Mouse (Mus musculus) thymus, adult 2 months (tissue): ENCODE data around the gene Tex9.

ENCODE experiments used
- CTCF ChIP-seq: fragments of 200-500 bp; IDR thresholded peaks from 2 replicates; pipeline ENCODE4 v1.5.1; 2012; ENCODE audit warnings: mild to moderate bottlenecking, control low read depth, low read length, moderate library complexity, borderline replicate concordance; ENCODE audit not compliant: control insufficient read depth, poor library complexity, insufficient read depth; ENCODE audit errors: extremely low read depth
- POLR2A ChIP-seq: fragments of 200-500 bp; IDR thresholded peaks from 2 replicates; pipeline ENCODE4 v1.6.1; 2012; ENCODE audit warnings: mild to moderate bottlenecking, low read length, control low read depth, moderate library complexity; ENCODE audit not compliant: control insufficient read depth, poor library complexity, insufficient read depth; ENCODE audit errors: extremely low read depth

GRCm38 (mm10) chr9:72468616-72469015, 23.4 kb downstream of the Tex9 start:
- no peak for TF ChIP-seq CTCF
- TF ChIP-seq POLR2A: no peak
